Mouse (Mus musculus): ENCODE results near the gene Rsbn1. TPM values are rescaled to one million over a fixed set of nuclear protein-coding genes. Genes with fewer than 3 reads are reported as not detected.
A peak's percentile ranks its signal among the peaks of the same experiment; 100 is the strongest.

Gene Rsbn1
- polyA plus RNA-seq, 1 experiment from 2014 or later, result 15.4 TPM

- no peak overlapping the region for H3K4me3 ChIP-seq (ENCODE audit: low read length)
- ATAC-seq, result no peak
- no peak overlapping the region for H3K27ac ChIP-seq (ENCODE audit: low read depth, low read length)
- H3K9me3 ChIP-seq (ENCODE audit: control insufficient read depth, low read length), result no peaks in the 10 kb centered on the region
- H3K4me2 ChIP-seq (ENCODE audit: low read length), result no peak overlapping the region
- peaks cover 6% of the 10 kb centered on the region for H3K4me1 ChIP-seq (ENCODE audit: control insufficient read depth, insufficient read depth, low read depth, low read length)
- H3K9ac ChIP-seq (ENCODE audit: low read depth, low read length), result no peak overlapping the region
- H3K36me3 ChIP-seq (ENCODE audit: control insufficient read depth, insufficient read depth, low read length), result no peaks in the 10 kb centered on the region
- WGBS, result 72% methylated on average over 3 of the region's 3 CpGs
- no peaks in the 10 kb centered on the region for H3K27me3 ChIP-seq (replicated peaks; ENCODE audit: control insufficient read depth, insufficient read depth, low read length)
Measured at GRCm38 (mm10) chr3:103925302-103925701, 11.4 kb downstream of the Rsbn1 start.

GRCm38 (mm10) chr3:103927511-103927910, 13.6 kb downstream of the Rsbn1 start:
- H3K27me3 ChIP-seq (replicated peaks; ENCODE audit: control insufficient read depth, insufficient read depth, low read length), result no peaks in the 10 kb centered on the region
- no peaks in the 10 kb centered on the region for H3K9me3 ChIP-seq (ENCODE audit: control insufficient read depth, low read length)
- ATAC-seq, result 0 out of 2 replicates have a peak, but pooled peaks have one; percentile 58
- H3K4me2 ChIP-seq (ENCODE audit: low read length), result 0 out of 2 replicates have a peak overlapping the region, but pooled peaks have one; percentile 1
- H3K36me3 ChIP-seq (ENCODE audit: control insufficient read depth, insufficient read depth, low read length), result no peaks in the 10 kb centered on the region
- no peak overlapping the region for H3K27ac ChIP-seq (ENCODE audit: low read depth, low read length)
- H3K9ac ChIP-seq (ENCODE audit: low read depth, low read length), result no peak overlapping the region
- peaks cover 6% of the 10 kb centered on the region for H3K4me1 ChIP-seq (ENCODE audit: control insufficient read depth, insufficient read depth, low read depth, low read length)
- 35% methylated on average over 6 of the region's 6 CpGs for WGBS
- H3K4me3 ChIP-seq (ENCODE audit: low read length), result no peak overlapping the region

- no peaks in the 10 kb centered on the region for H3K9me3 ChIP-seq (ENCODE audit: control insufficient read depth, low read length)
- WGBS, result 51% methylated on average over 1 of the region's 1 CpGs
- no peak overlapping the region for H3K9ac ChIP-seq (ENCODE audit: low read depth, low read length)
- H3K27me3 ChIP-seq (replicated peaks; ENCODE audit: control insufficient read depth, insufficient read depth, low read length), result no peaks in the 10 kb centered on the region
- peak overlapping the region; percentile 16; the same call in 1 of the 2 replicates for H3K27ac ChIP-seq (ENCODE audit: low read depth, low read length)
- H3K4me3 ChIP-seq (ENCODE audit: low read length), result no peak overlapping the region
- peak; percentile 76 for ATAC-seq
- no peak overlapping the region for H3K4me2 ChIP-seq (ENCODE audit: low read length)
- 0 out of 2 replicates have a peak, but pooled peaks cover 2% of the 10 kb centered on the region for H3K4me1 ChIP-seq (ENCODE audit: control insufficient read depth, insufficient read depth, low read depth, low read length)
- no peaks in the 10 kb centered on the region for H3K36me3 ChIP-seq (ENCODE audit: control insufficient read depth, insufficient read depth, low read length)
Measured at GRCm38 (mm10) chr3:103944794-103945562, 31.1 kb downstream of the Rsbn1 start.

GRCm38 (mm10) chr3:103948666-103949065, 34.7 kb downstream of the Rsbn1 start:
- no peaks in the 10 kb centered on the region for H3K9me3 ChIP-seq (ENCODE audit: control insufficient read depth, low read length)
- H3K4me3 ChIP-seq (ENCODE audit: low read length), result no peak overlapping the region
- no peaks in the 10 kb centered on the region for H3K36me3 ChIP-seq (ENCODE audit: control insufficient read depth, insufficient read depth, low read length)
- peaks cover 2% of the 10 kb centered on the region; the same call in 1 of the 2 replicates for H3K4me1 ChIP-seq (ENCODE audit: control insufficient read depth, insufficient read depth, low read depth, low read length)
- H3K4me2 ChIP-seq (ENCODE audit: low read length), result no peak overlapping the region
- 91% methylated on average over 7 of the region's 7 CpGs for WGBS
- no peak overlapping the region for H3K27ac ChIP-seq (ENCODE audit: low read depth, low read length)
- no peak overlapping the region for H3K9ac ChIP-seq (ENCODE audit: low read depth, low read length)
- H3K27me3 ChIP-seq (replicated peaks; ENCODE audit: control insufficient read depth, insufficient read depth, low read length), result no peaks in the 10 kb centered on the region
- no peak for ATAC-seq

GRCm38 (mm10) chr3:103960622-103961021, 46.7 kb downstream of the Rsbn1 start:
- Histone ChIP-seq H3K4me3 (ENCODE audit: low read length) (no peak overlapping the region), H3K36me3 (ENCODE audit: control insufficient read depth, insufficient read depth, low read length) (peaks cover 6% of the 10 kb centered on the region), H3K4me2 (ENCODE audit: low read length) (no peak overlapping the region), H3K4me1 (ENCODE audit: control insufficient read depth, insufficient read depth, low read depth, low read length) (no peaks in the 10 kb centered on the region), H3K27me3 (replicated peaks; ENCODE audit: control insufficient read depth, insufficient read depth, low read length) (no peaks in the 10 kb centered on the region), H3K9ac (ENCODE audit: low read depth, low read length) (no peak overlapping the region), H3K9me3 (ENCODE audit: control insufficient read depth, low read length) (no peaks in the 10 kb centered on the region), H3K27ac (ENCODE audit: low read depth, low read length) (no peak overlapping the region)
- 93% methylated on average over 3 of the region's 3 CpGs for WGBS
- ATAC-seq, result no peak

GRCm38 (mm10) chr3:103967231-103967630, 53.3 kb downstream of the Rsbn1 start:
- Histone ChIP-seq H3K4me2 (ENCODE audit: low read length) (peak overlapping the region; percentile 86), H3K27ac (ENCODE audit: low read depth, low read length) (no peak overlapping the region; the same call in 1 of the 2 replicates), H3K9me3 (ENCODE audit: control insufficient read depth, low read length) (no peaks in the 10 kb centered on the region), H3K4me1 (ENCODE audit: control insufficient read depth, insufficient read depth, low read depth, low read length) (peaks cover 12% of the 10 kb centered on the region), H3K27me3 (replicated peaks; ENCODE audit: control insufficient read depth, insufficient read depth, low read length) (no peaks in the 10 kb centered on the region), H3K9ac (ENCODE audit: low read depth, low read length) (peak overlapping the region; percentile 100), H3K36me3 (ENCODE audit: control insufficient read depth, insufficient read depth, low read length) (peaks cover 2% of the 10 kb centered on the region; the same call in 1 of the 2 replicates), H3K4me3 (ENCODE audit: low read length) (peak overlapping the region; percentile 95)
- WGBS, result 10% methylated on average over 2 of the region's 2 CpGs
- no peak for ATAC-seq

GRCm38 (mm10) chr3:103967861-103968691, 54.2 kb downstream of the Rsbn1 start, which contains the start of gene Phtf1:
Phtf1 (plus strand) TSS chr3:103968110.
- peak; percentile 97 for ATAC-seq
- Histone ChIP-seq H3K9me3 (ENCODE audit: control insufficient read depth, low read length) (no peaks in the 10 kb centered on the region), H3K27ac (ENCODE audit: low read depth, low read length) (peak within 1 kb of the TSS; percentile 99), H3K27me3 (replicated peaks; ENCODE audit: control insufficient read depth, insufficient read depth, low read length) (no peaks in the 10 kb centered on the region), H3K4me3 (ENCODE audit: low read length) (peak within 1 kb of the TSS; percentile 95), H3K36me3 (ENCODE audit: control insufficient read depth, insufficient read depth, low read length) (peaks cover 2% of the 10 kb centered on the region; the same call in 1 of the 2 replicates), H3K4me2 (ENCODE audit: low read length) (peak within 1 kb of the TSS; percentile 86), H3K9ac (ENCODE audit: low read depth, low read length) (peak within 1 kb of the TSS; percentile 100), H3K4me1 (ENCODE audit: control insufficient read depth, insufficient read depth, low read depth, low read length) (peaks cover 12% of the 10 kb centered on the region)
- under 1% methylated on average over 57 of the region's 70 CpGs for WGBS

GRCm38 (mm10) chr3:103968701-103969100, 54.8 kb downstream of the Rsbn1 start:
- Histone ChIP-seq H3K9me3 (ENCODE audit: control insufficient read depth, low read length) (no peaks in the 10 kb centered on the region), H3K4me2 (ENCODE audit: low read length) (peak overlapping the region; percentile 86), H3K9ac (ENCODE audit: low read depth, low read length) (peak overlapping the region; percentile 100), H3K27ac (ENCODE audit: low read depth, low read length) (peak overlapping the region; percentile 99), H3K27me3 (replicated peaks; ENCODE audit: control insufficient read depth, insufficient read depth, low read length) (no peaks in the 10 kb centered on the region), H3K4me3 (ENCODE audit: low read length) (peak overlapping the region; percentile 95), H3K4me1 (ENCODE audit: control insufficient read depth, insufficient read depth, low read depth, low read length) (peaks cover 12% of the 10 kb centered on the region), H3K36me3 (ENCODE audit: control insufficient read depth, insufficient read depth, low read length) (peaks cover 2% of the 10 kb centered on the region; the same call in 1 of the 2 replicates)
- WGBS, result 0% methylated on average over 11 of the region's 24 CpGs
- peak; percentile 86 for ATAC-seq

- H3K9me3 ChIP-seq (ENCODE audit: control insufficient read depth, low read length), result no peaks in the 10 kb centered on the region
- WGBS, result 96% methylated on average over 2 of the region's 2 CpGs
- no peak overlapping the region for H3K9ac ChIP-seq (ENCODE audit: low read depth, low read length)
- H3K27ac ChIP-seq (ENCODE audit: low read depth, low read length), result no peak overlapping the region
- peaks cover 12% of the 10 kb centered on the region for H3K4me1 ChIP-seq (ENCODE audit: control insufficient read depth, insufficient read depth, low read depth, low read length)
- no peaks in the 10 kb centered on the region for H3K27me3 ChIP-seq (replicated peaks; ENCODE audit: control insufficient read depth, insufficient read depth, low read length)
- no peak for ATAC-seq
- no peak overlapping the region for H3K4me3 ChIP-seq (ENCODE audit: low read length)
- H3K4me2 ChIP-seq (ENCODE audit: low read length), result no peak overlapping the region
- H3K36me3 ChIP-seq (ENCODE audit: control insufficient read depth, insufficient read depth, low read length), result peaks cover 2% of the 10 kb centered on the region; the same call in 1 of the 2 replicates
Measured at GRCm38 (mm10) chr3:103971157-103971556, 57.2 kb downstream of the Rsbn1 start.

Measured in hindbrain, embryonic 16.5 days (tissue).